Mouse (Mus musculus) G1E (cell line): ENCODE measurements around the gene Rps9.

ENCODE experiments used
- CTCF ChIP-seq: IDR thresholded peaks from 2 replicates; pipeline ENCODE4 v1.5.1; 2012; ENCODE audit warnings: low read depth, low read length, inconsistent platforms, mixed read lengths
- GATA1 ChIP-seq: IDR thresholded peaks from 2 replicates; pipeline ENCODE4 v1.6.1; 2012; ENCODE audit warnings: borderline replicate concordance, low read length, inconsistent platforms, mixed read lengths
- GATA2 ChIP-seq: IDR thresholded peaks from 2 replicates; pipeline ENCODE4 v1.6.1; 2012; ENCODE audit warnings: low read depth, low read length, inconsistent platforms, borderline replicate concordance
- POLR2AphosphoS5 ChIP-seq: IDR thresholded peaks from 2 replicates; pipeline ENCODE4 v1.6.1; 2012; ENCODE audit warnings: low read depth, low read length, inconsistent platforms; ENCODE audit not compliant: insufficient replicate concordance
- TAL1 ChIP-seq: conservative IDR thresholded peaks from 2 replicates; pipeline ENCODE4 v1.6.1; 2012; ENCODE audit warnings: low read depth, low read length, inconsistent platforms, mixed read lengths

DNA sequence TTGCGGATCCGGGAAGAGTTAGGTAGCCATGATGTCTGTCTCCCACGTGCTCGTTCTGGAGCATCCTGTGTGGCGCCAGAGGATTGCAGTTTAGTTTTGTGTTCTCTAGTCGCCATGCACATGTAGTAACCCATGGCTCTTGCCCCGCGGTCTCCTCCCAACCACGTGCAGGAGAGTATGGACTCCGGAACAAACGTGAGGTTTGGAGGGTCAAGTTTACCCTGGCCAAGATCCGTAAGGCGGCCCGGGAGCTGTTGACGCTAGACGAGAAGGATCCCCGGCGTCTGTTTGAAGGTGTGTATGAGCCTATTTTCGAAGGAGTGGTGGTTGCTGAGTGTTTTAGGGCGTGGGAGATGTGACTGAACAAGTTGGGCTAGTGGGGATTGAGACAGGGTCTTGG is 682 bp downstream of the Rps9 start:
- TF ChIP-seq CTCF = no peak
- TF ChIP-seq POLR2AphosphoS5 = no peak
- TF ChIP-seq TAL1 = no peak
- no peak for TF ChIP-seq GATA1
- TF ChIP-seq GATA2 = no peak
